Mouse (Mus musculus): Measurements from ENCODE around the gene Slc13a3.

Gene Slc13a3

DNA sequence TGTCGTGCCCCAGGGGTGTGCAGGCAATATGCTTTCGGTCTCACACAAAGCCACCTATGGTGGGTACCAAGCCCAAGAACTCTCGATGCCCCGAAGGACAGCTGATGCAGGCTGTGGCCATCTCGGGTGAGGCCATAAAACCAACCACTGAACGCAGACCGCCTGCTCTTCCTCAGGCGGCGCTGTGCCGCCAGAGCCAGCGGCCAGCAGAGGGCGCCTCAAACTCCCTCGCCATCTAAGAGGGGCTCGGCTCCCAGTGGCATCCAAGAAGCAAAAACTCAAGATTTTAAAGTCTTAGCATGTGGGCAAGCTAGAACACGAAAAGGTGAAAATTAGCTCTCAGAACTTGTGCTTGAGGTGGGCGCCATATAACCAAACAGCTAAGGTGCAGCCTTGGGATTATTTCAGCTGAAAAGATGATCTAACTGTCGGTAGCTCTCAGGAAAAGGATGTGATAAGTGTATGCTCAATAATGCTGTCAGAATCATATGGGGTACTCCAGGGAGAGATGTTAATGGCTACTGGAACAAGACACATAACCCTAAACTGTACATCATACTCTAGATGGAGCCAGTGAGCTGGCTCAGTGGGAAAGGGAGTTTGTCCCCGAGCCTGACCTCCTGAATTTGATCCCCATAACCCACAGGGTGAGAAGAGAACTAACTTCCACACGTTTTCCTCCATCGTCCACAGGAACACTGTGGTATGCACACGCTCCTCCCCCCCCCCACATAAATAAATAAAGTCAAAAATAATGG is 108.5 kb downstream of the Slc13a3 start:
- no peak for DNase-seq (ENCODE audit: low spot score)

DNA sequence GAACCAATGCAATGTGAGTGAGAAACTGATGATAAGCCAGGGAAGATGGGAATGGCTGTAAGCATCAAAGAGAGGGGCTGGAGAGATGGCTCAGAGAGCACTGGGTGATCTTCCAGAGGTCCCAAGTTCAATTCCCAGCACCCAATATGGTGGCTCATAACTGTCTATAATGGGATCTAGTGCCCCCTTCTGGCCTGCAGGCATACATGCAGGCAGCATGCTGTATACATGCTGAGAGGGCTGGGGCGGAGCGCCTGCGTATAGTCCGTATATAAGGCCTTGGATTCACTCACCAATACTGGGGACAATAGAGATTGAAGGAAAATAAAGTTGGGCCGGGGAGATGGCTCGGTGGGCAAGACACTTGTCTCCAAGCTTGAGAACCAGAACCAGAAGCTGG is 109.7 kb downstream of the Slc13a3 start:
- DNase-seq (ENCODE audit: low spot score), result no peak

DNA sequence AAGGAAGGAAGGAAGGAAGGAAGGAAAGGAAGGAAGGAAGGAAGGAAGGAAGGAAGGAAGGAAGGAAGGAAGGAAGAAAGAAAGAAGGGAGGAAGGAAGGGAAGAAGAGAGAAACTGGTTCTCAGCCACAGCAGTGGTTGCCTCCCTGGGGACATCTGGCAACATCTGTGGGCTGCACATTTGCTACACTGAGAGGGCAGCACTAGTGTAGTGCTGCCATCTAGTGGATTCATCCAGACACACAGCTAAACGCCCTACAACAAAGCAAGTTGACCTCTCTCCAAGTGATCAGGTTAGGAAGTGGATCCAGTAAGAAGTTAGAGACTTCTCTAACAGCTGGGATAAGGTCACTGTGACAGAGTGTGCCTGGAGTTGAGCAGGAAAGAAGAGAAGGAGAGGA is 112.2 kb downstream of the Slc13a3 start:
- no peak for DNase-seq (ENCODE audit: low spot score)
